Mouse (Mus musculus) lung, postnatal 0 days (tissue): Measurements from ENCODE around the gene Golim4.

Source experiments
- CTCF ChIP-seq: IDR thresholded peaks from 2 replicates; pipeline ENCODE4 v1.5.1; 2016; ENCODE audit warnings: antibody characterized with exemption, mild to moderate bottlenecking
- EP300 ChIP-seq: IDR thresholded peaks from 2 replicates; pipeline ENCODE4 v1.6.1; 2016; ENCODE audit warnings: antibody characterized with exemption, mild to moderate bottlenecking, control low read depth

DNA sequence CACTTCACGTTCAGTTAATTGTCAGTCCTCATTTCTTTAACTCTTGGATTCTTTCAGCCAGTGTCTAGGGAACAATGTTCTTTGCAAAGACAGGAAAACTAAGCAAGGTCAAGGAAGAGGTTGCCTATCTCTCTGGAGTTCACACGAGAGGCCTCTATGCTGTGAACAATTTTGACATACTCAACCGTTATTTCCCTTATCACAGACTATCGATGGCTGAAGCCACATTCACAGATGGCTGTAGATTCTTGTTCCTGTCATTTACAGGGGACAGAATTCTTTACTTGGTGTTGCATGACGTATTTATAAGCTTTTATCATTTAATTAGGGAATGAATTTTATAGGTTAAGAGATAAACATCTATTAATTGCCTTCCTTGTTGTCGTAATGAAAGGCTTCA is 5.9 kb downstream of the Golim4 start:
- TF ChIP-seq EP300 = no peak
- no peak for TF ChIP-seq CTCF
